Mouse (Mus musculus): Measurements from ENCODE around the gene Ttf2. TPM values are rescaled to one million over a fixed set of nuclear protein-coding genes. Genes with fewer than 3 reads are reported as not detected.

Gene Ttf2
- polyA plus RNA-seq (2012; rRNA removed) = 3.1 and 3.3 TPM in 2 replicates

DNA sequence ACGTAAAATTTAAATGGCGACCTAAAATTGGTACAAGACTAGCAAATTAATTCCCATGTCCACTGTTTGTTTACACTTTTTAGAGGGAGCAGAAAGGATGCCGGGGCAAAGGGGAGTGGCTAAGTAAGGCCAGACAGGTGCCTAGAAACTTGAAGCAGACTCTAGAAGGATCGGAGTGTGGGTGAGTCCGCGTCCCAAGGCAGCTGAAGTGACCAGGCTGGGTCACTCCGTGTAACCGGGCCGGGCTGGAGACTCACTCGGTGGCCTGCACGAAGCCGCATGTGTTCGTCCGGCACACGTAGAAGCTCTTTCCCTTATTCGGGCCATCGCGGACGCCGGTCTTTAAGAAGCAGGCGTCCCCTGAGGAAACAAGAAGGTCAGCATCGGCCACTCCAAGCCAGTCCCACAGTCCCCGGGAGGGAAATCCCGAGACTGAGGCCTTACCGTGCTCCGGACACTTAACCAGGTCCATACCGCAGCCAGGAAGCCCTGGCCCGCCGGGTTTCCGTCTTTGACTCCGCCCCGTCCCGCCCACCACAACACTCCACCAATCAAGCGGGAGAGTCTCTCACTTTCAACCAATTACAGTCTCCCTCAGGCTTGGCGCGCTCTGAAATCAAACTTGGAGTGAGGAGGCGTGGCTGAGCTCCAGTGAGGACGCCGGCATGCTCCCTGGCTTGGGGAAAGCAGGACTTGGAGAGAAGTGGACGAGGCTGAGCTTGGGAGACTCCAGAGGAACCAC, at the start of gene Ttf2:
Gene Ttf2 (minus strand): TSS at position 488 of the 742 bp plus-strand sequence.
- under 1% methylated on average over 40 of the region's 40 CpGs for WGBS
- peak; percentile 72 to 87 for DNase-seq (ENCODE audit: low read depth in 1 of 2, low spot score in 2 of 2)
- Histone ChIP-seq H3K27ac (ENCODE audit: insufficient read depth, low read length) (no peak within 1 kb of the TSS), H3K27me3 (ENCODE audit: control insufficient read depth, insufficient read depth, low read length) (no peaks in the 10 kb centered on the region), H3K36me3 (ENCODE audit: control insufficient read depth, insufficient read depth, low read length) (0 out of 2 replicates have a peak, but pooled peaks cover 2% of the 10 kb centered on the region), H3K4me3 (ENCODE audit: extremely low read depth, insufficient read depth, insufficient read length) (peak within 1 kb of the TSS; percentile 88), H3K4me1 (ENCODE audit: control insufficient read depth, insufficient read depth, insufficient read length) (no peaks in the 10 kb centered on the region)
- no peak for TF ChIP-seq CTCF (IDR thresholded peaks at IDR 0.05; ENCODE audit: extremely low read depth, insufficient read depth, insufficient read length, insufficient replicate concordance)
- no peak for TF ChIP-seq POLR2A (IDR thresholded peaks at IDR 0.05; ENCODE audit: low read depth, low read length)

DNA sequence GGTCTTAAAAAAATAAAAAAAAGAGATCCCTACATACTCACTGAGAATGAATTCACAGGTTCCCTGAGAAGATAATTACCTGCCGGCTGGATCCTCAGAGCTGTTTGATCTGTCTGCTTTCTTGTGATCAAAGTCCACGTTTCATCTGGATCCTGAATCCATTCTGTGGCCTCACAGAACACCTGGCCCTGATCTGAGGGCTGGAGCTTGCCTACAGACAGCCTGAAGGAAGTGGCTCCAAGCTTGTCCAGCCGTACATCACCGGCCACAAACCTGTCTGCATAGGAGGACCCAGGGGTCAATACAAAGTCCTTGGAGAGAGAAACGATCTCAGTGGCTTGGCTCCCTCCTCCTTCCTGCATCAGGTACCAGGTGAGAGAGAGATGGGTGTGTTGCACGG, 49.0 kb upstream of the Ttf2 start:
- Histone ChIP-seq H3K4me1 (ENCODE audit: control insufficient read depth, insufficient read depth, insufficient read length) (peaks cover 7% of the 10 kb centered on the region; the same call in 1 of the 2 replicates), H3K27ac (ENCODE audit: insufficient read depth, low read length) (no peak overlapping the region), H3K27me3 (ENCODE audit: control insufficient read depth, insufficient read depth, low read length) (no peaks in the 10 kb centered on the region), H3K36me3 (ENCODE audit: control insufficient read depth, insufficient read depth, low read length) (no peaks in the 10 kb centered on the region), H3K4me3 (ENCODE audit: extremely low read depth, insufficient read depth, insufficient read length) (no peak overlapping the region)
- TF ChIP-seq POLR2A (IDR thresholded peaks at IDR 0.05; ENCODE audit: low read depth, low read length) (no peak), CTCF (IDR thresholded peaks at IDR 0.05; ENCODE audit: extremely low read depth, insufficient read depth, insufficient read length, insufficient replicate concordance) (no peak)
- no peak for DNase-seq (ENCODE audit: low read depth in 1 of 2, low spot score in 2 of 2)
- WGBS = 88% methylated on average over 6 of the region's 6 CpGs

DNA sequence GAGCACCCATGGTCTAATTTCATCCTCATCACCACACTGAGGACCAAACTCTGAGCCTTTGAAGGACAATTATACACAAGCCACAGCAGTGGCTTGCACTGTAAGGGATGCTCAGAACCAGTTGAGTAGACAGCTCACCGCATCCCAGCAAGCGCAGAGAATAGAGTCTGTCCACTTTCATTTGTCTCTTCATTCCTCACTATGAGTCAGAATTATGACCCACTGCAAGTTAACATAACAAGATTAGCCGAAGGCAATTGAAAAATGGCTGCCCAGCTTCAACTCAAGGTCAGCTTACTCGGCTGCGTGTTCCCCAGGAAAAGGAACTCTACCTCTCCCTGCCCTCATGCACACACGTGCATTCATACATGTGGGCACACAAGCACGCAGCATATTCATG, 46.6 kb upstream of the Ttf2 start:
- H3K36me3 ChIP-seq (ENCODE audit: control insufficient read depth, insufficient read depth, low read length) = no peaks in the 10 kb centered on the region
- 90% methylated on average over 7 of the region's 7 CpGs for WGBS
- peaks cover 17% of the 10 kb centered on the region; the same call in 1 of the 2 replicates for H3K4me1 ChIP-seq (ENCODE audit: control insufficient read depth, insufficient read depth, insufficient read length)
- DNase-seq (ENCODE audit: low read depth in 1 of 2, low spot score in 2 of 2) = no peak
- H3K4me3 ChIP-seq (ENCODE audit: extremely low read depth, insufficient read depth, insufficient read length) = no peak overlapping the region
- no peaks in the 10 kb centered on the region for H3K27me3 ChIP-seq (ENCODE audit: control insufficient read depth, insufficient read depth, low read length)
- no peak overlapping the region for H3K27ac ChIP-seq (ENCODE audit: insufficient read depth, low read length)
- TF ChIP-seq POLR2A (IDR thresholded peaks at IDR 0.05; ENCODE audit: low read depth, low read length) (no peak), CTCF (IDR thresholded peaks at IDR 0.05; ENCODE audit: extremely low read depth, insufficient read depth, insufficient read length, insufficient replicate concordance) (no peak)

DNA sequence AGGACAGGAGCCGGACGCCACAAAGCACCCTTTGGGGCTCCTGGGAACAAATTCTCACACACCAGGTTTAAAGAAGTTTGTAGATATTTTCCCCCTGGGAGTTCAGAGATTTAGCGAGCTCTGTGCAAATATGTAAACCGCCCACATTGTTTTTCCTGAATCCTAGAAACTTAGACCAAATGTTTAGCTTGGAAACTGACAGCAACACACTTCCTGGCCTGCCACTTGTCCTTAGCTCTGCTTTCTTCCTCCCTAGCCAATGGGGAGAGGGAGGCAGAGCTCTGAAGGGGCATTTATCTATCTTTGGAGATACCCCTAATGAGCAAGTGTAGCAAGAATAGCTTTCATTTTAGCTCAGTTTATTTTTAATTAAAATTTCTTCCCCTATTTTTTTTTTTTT, 45.8 kb upstream of the Ttf2 start:
- WGBS = 84% methylated on average over 4 of the region's 4 CpGs
- no peak for DNase-seq (ENCODE audit: low read depth in 1 of 2, low spot score in 2 of 2)

DNA sequence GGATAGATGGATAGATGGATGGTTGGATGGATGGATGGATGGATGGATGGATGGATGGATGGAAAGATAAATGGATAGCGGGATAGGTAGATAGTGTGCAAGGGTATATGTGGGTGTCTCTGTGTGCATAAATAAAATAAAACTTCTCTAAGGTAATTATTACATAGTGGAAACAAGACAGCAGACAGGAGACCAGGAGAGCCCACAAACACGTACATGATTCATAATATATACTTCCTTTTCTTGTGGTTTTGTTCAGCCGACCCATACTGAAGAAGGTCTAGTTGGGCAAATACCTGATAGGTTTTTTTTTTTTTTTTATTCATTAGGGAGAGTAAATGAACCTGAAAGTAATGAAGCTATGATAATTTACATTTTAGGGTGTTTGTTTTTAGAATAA, 44.1 kb upstream of the Ttf2 start:
- 33% methylated on average over 3 of the region's 3 CpGs for WGBS

More for the DNA sequence above, 45.8 kb upstream of the Ttf2 start:
- Histone ChIP-seq H3K4me3 (ENCODE audit: extremely low read depth, insufficient read depth, insufficient read length) (no peak overlapping the region), H3K36me3 (ENCODE audit: control insufficient read depth, insufficient read depth, low read length) (no peaks in the 10 kb centered on the region), H3K27me3 (ENCODE audit: control insufficient read depth, insufficient read depth, low read length) (no peaks in the 10 kb centered on the region), H3K4me1 (ENCODE audit: control insufficient read depth, insufficient read depth, insufficient read length) (peaks cover 15% of the 10 kb centered on the region), H3K27ac (ENCODE audit: insufficient read depth, low read length) (no peak overlapping the region)
- TF ChIP-seq CTCF (IDR thresholded peaks at IDR 0.05; ENCODE audit: extremely low read depth, insufficient read depth, insufficient read length, insufficient replicate concordance) (no peak), POLR2A (IDR thresholded peaks at IDR 0.05; ENCODE audit: low read depth, low read length) (no peak)

DNA sequence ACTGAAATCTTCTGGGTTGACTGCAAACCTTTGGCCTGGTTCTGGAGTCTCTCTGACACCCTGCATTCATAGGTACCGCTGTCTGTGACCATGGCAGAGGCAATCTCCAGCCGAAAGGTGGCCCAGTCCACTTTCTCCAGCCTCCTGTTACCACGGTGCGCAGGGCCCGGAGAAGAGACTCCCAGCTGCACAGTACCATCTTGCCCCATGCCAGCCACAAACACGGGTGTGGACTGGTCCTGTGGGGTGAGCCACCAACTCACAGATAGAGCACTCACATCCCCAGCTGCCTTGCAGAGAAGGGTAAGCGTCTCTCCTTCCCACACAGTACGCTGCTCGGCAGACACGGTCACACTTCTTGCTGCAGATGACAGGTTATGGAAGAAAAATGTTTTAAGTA, 43.5 kb upstream of the Ttf2 start:
- TF ChIP-seq POLR2A (IDR thresholded peaks at IDR 0.05; ENCODE audit: low read depth, low read length) (no peak), CTCF (IDR thresholded peaks at IDR 0.05; ENCODE audit: extremely low read depth, insufficient read depth, insufficient read length, insufficient replicate concordance) (no peak)
- Histone ChIP-seq H3K36me3 (ENCODE audit: control insufficient read depth, insufficient read depth, low read length) (no peaks in the 10 kb centered on the region), H3K4me3 (ENCODE audit: extremely low read depth, insufficient read depth, insufficient read length) (no peak overlapping the region), H3K27me3 (ENCODE audit: control insufficient read depth, insufficient read depth, low read length) (no peaks in the 10 kb centered on the region), H3K27ac (ENCODE audit: insufficient read depth, low read length) (peak overlapping the region; percentile 72), H3K4me1 (ENCODE audit: control insufficient read depth, insufficient read depth, insufficient read length) (peaks cover 16% of the 10 kb centered on the region)
- 86% methylated on average over 10 of the region's 10 CpGs for WGBS
- DNase-seq (ENCODE audit: low read depth in 1 of 2, low spot score in 2 of 2) = no peak

More for the DNA sequence above, 44.1 kb upstream of the Ttf2 start:
- no peak for DNase-seq (ENCODE audit: low read depth in 1 of 2, low spot score in 2 of 2)
- Histone ChIP-seq H3K27ac (ENCODE audit: insufficient read depth, low read length) (no peak overlapping the region), H3K4me3 (ENCODE audit: extremely low read depth, insufficient read depth, insufficient read length) (no peak overlapping the region), H3K4me1 (ENCODE audit: control insufficient read depth, insufficient read depth, insufficient read length) (peaks cover 16% of the 10 kb centered on the region), H3K27me3 (ENCODE audit: control insufficient read depth, insufficient read depth, low read length) (no peaks in the 10 kb centered on the region), H3K36me3 (ENCODE audit: control insufficient read depth, insufficient read depth, low read length) (no peaks in the 10 kb centered on the region)
- TF ChIP-seq POLR2A (IDR thresholded peaks at IDR 0.05; ENCODE audit: low read depth, low read length) (no peak), CTCF (IDR thresholded peaks at IDR 0.05; ENCODE audit: extremely low read depth, insufficient read depth, insufficient read length, insufficient replicate concordance) (no peak)

DNA sequence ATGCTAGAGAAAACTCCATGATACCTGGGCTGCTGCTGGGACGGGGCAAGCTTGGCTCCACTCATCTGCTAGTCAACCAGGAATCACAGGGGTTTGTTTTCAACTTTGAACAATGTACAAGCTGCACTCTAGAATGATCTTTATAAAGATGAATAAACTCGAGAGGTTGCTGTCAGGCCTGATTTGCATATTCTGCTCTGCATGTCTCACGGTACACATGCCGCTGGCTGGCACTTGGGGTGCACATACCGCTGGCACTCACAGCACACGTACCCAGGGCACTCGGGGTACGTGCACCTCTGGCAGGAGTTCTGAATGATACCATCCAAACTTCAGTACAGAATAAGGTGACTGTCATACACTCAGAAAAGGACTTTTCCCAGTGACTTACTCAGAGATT, 43.1 kb upstream of the Ttf2 start:
- Histone ChIP-seq H3K27ac (ENCODE audit: insufficient read depth, low read length) (peak overlapping the region; percentile 72), H3K4me3 (ENCODE audit: extremely low read depth, insufficient read depth, insufficient read length) (peak overlapping the region; percentile 4; the same call in 1 of the 2 replicates)
- WGBS = 62% methylated on average over 8 of the region's 8 CpGs

More for the DNA sequence above, 43.1 kb upstream of the Ttf2 start:
- Histone ChIP-seq H3K4me1 (ENCODE audit: control insufficient read depth, insufficient read depth, insufficient read length) (peaks cover 16% of the 10 kb centered on the region), H3K27me3 (ENCODE audit: control insufficient read depth, insufficient read depth, low read length) (no peaks in the 10 kb centered on the region), H3K36me3 (ENCODE audit: control insufficient read depth, insufficient read depth, low read length) (no peaks in the 10 kb centered on the region)
- TF ChIP-seq CTCF (IDR thresholded peaks at IDR 0.05; ENCODE audit: extremely low read depth, insufficient read depth, insufficient read length, insufficient replicate concordance) (no peak), POLR2A (IDR thresholded peaks at IDR 0.05; ENCODE audit: low read depth, low read length) (no peak)
- no peak for DNase-seq (ENCODE audit: low read depth in 1 of 2, low spot score in 2 of 2)
